Mouse (Mus musculus) cerebral cortex, adult 2 months (tissue): ENCODE results near the gene Smim15.

Experiments used
- WGBS: fragments of 180-500 bp; shearing (Covaris S2); methylation state at CpG from one replicate; pipeline ENCODE4 v1.1.7; 2018; 5-methylcytosine and 5-hydroxymethylcytosine counted together

Gene Smim15

GRCm38 (mm10) chr13:108044222-108044941 lies at the start of gene Smim15:
Smim15 (plus strand) TSS chr13:108044446.
- under 1% methylated on average over 71 of the region's 71 CpGs for WGBS

GRCm38 (mm10) chr13:107995211-107995610 lies 49.0 kb upstream of the Smim15 start:
- WGBS, result 78% methylated on average over 7 of the region's 7 CpGs

DNA sequence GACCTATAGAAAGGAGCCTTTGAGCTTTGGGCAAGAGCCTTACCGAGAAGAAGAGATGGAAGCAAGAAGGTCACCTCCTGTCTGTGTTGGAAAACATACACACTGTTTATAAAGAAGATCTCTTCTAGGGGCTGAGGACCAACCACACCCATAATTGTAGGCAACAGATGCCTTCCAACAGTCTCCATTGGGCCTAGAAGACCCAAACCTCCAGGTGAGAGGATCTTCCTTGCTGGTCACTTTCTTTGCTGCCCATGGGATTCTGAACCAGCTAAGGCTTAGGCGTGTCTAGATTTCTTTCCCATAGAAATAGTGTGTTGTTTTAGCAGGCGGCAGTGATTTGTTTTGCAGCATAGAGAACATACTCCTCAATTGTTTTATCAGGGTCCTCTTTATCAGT lies 47.9 kb upstream of the Smim15 start:
- 97% methylated on average over 3 of the region's 3 CpGs for WGBS

DNA sequence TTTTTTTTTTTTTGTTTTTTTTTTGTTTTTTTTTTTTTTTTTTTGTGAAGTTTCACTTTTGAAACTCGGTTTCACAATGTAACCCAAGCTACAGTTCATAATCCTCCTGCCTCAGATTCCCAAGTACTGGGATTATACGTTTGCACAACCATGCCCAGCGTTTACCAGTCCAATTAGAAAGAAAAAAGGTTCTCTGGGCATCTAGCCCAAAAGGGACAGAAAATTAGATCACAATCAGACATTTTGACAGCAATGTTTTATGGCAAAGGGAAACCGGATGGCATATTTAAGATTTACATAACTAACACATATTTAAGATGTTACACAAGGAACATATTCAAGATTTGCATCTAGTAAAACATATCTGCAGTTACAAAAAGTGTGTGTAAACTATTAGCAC lies 36.4 kb upstream of the Smim15 start:
- WGBS, result 72% methylated on average over 4 of the region's 4 CpGs

DNA sequence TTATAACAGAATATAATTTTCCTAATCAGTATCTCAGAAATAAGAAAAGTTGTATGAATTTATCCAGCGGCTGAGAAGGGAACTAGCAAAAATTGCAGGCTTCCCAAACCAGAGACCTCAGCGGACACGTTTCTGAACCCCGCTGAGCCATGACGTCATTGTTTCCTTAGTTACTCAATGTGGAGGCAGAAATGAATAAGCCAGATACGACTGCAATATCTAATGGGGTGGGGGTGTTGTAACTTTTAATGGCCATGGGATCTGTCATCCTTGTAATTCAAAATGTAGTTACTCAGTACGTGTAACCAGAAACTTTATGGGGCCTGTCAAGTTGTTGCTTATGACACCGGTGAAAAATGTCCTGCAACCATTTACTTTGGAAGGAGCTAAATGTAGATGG lies 31.1 kb upstream of the Smim15 start:
- WGBS, result 85% methylated on average over 8 of the region's 8 CpGs

DNA sequence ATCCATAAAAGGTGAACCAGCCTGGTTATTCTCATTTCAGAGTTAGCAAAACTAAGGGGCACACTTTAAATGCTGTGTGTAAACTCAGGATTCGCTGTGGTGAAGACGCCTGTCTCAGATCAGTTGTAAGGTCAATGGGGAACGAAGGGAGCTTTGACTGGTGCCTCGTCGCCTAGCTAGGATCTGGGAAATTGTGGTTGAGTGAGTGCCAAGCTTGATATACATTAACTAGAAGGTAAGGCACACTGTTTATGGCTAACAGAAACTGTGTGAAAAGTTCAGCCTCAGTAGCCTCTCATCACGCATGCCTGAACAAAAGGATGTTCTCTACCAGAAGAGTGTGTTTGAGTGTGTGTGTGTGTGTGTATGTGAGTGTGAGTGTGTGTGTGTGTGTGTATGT lies 30.4 kb upstream of the Smim15 start:
- 95% methylated on average over 6 of the region's 6 CpGs for WGBS

- 80% methylated on average over 6 of the region's 6 CpGs for WGBS
Observed at GRCm38 (mm10) chr13:108015166-108015565, 29.1 kb upstream of the Smim15 start.

- WGBS, result 89% methylated on average over 6 of the region's 6 CpGs
Observed at GRCm38 (mm10) chr13:108017349-108017748, 26.9 kb upstream of the Smim15 start.

- WGBS, result 61% methylated on average over 3 of the region's 3 CpGs
Observed at GRCm38 (mm10) chr13:108025802-108026201, 18.4 kb upstream of the Smim15 start.

GRCm38 (mm10) chr13:108032789-108033188 lies 11.5 kb upstream of the Smim15 start:
- 80% methylated on average over 4 of the region's 4 CpGs for WGBS

GRCm38 (mm10) chr13:108039375-108039774 lies 4.9 kb upstream of the Smim15 start:
- 72% methylated on average over 6 of the region's 6 CpGs for WGBS

DNA sequence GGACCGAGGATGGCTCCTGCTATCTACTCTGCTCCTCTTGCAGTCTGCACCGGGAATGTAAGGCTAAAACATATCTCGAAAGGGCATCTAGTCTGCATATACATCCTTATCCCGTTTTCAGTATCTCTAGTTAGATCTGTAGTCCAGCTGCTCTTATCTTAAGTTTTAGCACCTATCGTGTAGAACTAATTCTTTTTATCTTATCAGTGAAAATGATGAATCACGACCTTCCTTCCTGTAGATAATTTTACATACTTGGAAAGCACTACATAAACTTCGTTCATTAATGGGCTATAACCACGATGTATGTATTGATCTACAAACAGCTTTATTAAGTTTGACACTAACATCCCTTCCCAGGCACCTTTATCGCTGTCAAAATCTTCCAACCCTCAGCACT lies 4.3 kb upstream of the Smim15 start:
- 72% methylated on average over 9 of the region's 9 CpGs for WGBS

GRCm38 (mm10) chr13:108040451-108040850 lies 3.8 kb upstream of the Smim15 start:
- WGBS, result 82% methylated on average over 3 of the region's 3 CpGs

DNA sequence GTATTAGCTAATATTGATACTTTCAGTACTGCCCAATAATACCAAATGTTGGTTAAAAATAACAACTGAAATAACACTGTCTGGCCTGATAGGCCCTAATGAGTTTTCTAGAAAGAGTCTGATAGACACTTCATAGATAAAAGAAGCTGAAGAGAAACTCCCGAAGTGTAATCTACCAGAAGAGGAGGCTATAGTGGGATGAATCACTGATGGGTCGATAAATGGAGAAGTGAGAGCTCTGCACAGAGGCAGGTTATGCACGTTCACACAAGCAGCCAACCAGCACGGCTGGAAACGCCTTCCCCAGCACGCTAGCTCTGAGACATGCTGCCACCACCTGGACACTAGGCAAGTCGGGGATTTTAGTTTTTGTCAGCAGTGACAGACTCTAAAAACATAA lies 2.9 kb upstream of the Smim15 start:
- WGBS, result 1% methylated on average over 7 of the region's 7 CpGs

GRCm38 (mm10) chr13:108043431-108044221 lies 620 bp upstream of the Smim15 start:
- WGBS, result under 1% methylated on average over 23 of the region's 23 CpGs

DNA sequence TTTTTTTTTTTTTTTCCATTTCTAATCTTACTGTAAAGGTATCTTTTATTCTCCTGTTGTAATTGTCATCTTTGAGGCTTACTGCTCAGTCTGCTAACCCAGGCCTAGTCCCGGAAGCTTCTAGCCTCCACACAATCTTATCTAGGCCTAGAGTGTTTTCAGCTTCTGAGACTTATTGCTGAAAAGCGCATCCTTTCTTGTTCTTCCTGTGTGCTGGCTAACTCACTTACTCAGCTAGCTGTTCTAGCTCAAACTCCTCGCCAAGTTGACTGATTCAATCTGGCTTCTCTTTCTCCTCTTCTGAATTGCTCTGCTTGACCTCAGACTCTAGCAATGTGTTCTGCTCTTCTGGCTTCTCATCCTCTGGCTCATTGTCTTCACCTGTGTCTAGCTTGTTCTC lies 1.4 kb downstream of the Smim15 start:
- WGBS, result 84% methylated on average over 3 of the region's 3 CpGs

DNA sequence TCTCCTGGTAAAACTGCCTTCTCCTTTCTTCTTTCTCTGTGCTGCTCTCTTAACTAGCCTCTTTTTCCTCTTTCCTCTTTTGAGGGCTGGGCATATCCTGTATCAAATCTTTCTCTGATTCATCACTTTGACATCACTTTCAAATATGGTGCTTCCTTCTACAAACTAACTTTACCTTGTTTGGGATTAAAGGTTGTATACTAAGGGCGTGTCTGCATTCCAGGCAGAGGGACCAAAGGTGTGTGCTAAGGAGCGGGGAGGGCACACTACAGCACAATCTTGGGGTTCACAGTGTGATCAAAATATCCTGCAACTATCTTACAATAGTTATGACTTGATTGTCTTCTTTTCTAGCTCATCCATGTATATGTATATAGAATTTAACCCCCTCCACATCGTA lies 1.8 kb downstream of the Smim15 start:
- 97% methylated on average over 3 of the region's 3 CpGs for WGBS

- WGBS, result 69% methylated on average over 6 of the region's 6 CpGs
Observed at GRCm38 (mm10) chr13:108046891-108047290, 2.6 kb downstream of the Smim15 start.

DNA sequence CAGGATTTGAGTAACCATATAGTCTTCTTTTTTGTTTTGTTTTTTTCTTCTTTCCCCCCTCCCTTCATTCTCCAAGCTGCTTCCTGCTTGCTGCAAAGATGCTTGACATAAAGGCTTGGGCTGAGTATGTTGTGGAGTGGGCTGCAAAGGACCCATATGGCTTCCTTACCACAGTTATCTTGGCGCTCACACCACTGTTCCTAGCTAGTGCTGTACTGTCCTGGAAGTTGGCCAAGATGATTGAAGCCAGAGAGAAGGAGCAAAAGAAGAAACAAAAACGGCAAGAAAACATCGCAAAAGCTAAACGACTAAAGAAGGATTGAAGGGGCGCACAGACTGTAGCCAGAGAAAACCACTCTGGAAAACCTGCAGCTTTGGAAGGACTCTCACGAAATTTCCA lies 3.1 kb downstream of the Smim15 start:
- 43% methylated on average over 6 of the region's 6 CpGs for WGBS

DNA sequence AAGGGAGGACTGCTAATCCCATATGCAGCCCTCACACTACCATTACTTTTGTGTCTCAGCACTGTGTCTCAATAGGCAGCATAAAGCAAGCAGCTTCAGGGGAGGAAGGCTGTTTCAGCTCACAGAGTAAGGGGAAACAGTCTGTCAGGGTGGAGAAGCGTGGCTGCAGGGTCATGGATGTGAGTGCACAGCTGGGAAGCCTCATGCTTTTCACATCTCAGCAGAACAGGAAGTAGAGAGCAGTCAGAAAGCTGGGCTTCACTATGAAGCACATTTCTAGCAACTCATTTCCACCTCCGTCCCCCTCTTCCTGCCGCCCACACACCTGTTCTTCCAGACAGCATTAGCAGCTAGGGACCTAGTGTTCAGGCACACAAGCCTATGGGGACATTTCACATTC lies 12.7 kb downstream of the Smim15 start:
- 53% methylated on average over 3 of the region's 3 CpGs for WGBS

DNA sequence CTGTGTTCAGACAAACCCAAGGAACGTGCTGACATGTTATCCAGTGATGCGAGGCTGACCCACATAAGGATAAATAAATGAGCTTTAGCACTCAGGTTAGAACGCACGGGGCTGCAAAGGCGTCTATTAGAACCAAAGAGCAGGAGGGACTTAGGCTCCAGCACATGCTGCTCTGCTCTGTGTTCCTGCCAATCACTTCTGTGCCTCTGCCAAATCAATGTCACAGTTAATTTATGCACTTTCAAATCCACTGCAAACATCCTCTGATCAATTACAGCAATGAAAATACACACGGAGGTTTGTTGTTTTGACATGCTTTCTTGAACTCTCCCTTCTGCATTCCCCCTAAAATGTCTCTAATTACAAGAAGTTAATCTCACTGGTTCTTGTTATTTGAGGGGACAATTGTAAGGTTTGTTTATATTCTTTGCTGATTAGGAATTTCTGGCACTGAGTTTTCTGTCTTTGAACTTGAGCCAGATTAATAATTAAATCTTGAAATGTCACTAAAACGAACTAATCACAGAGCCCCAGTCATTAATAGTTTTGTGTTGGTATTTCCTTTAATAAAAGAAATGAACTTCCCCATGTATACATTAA lies 16.1 kb downstream of the Smim15 start:
- WGBS, result 54% methylated on average over 7 of the region's 7 CpGs

DNA sequence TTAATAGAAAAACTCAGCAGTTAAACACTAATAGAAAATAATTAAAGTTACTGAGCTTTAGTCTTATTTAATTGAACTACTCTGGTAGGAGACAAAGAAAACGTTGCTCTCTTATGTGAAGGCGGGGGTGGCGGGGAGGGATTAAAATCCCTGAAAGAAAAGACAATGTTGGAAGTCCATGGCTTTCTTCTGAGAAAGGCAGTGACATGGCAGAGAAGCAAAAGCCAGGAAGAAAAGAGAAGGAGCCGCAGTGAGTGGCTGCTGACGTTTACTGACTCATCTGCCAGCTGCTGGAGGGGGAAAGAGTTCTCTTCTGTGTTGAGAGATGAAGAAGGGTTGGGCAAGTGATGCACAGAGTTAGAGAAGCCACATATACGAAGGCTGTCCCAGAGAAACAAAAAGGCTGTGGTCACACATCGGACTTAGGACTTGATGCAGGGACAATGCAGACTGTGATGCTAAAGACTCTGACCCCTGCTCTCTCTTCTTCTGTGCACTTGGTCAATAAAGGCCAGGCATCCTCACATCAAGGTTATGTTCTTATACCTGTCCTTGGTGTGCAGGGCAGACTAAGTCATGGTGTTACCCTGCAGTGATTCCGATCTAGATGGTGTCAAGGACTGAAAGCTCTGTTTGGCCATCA lies 16.8 kb downstream of the Smim15 start:
- 59% methylated on average over 8 of the region's 8 CpGs for WGBS
